Mouse (Mus musculus) adrenal gland, adult 8-10 months (tissue): ENCODE data around the gene Apobr. TPM values are rescaled to one million over a fixed set of nuclear protein-coding genes. Genes with fewer than 3 reads are reported as not detected.

ENCODE experiments used
- DNase-seq: peaks from one replicate; pipeline ENCODE4 v3.0.0; 2022
- total RNA-seq, 4 experiments: library from RNA; stranded (reverse); gene quantifications; 2 replicates each; pipeline ENCODE4 v1.2.4; 2022

Gene Apobr
- 1 to 10 TPM; 1.4 to 4.3 (median 3.3) TPM for total RNA-seq

- no peak for DNase-seq
Observed at GRCm38 (mm10) chr7:126584506-126584977, at the start of gene Apobr. Gene Apobr, plus strand, starts transcription at chr7:126584942.

- no peak for DNase-seq
Observed at GRCm38 (mm10) chr7:126535766-126536165, 49.0 kb upstream of the Apobr start.

- no peak for DNase-seq
Observed at GRCm38 (mm10) chr7:126536466-126536865, 48.3 kb upstream of the Apobr start.

GRCm38 (mm10) chr7:126537820-126538585, 46.7 kb upstream of the Apobr start:
- DNase-seq = no peak

GRCm38 (mm10) chr7:126541661-126542060, 43.1 kb upstream of the Apobr start:
- DNase-seq = no peak

GRCm38 (mm10) chr7:126545631-126546030, 39.1 kb upstream of the Apobr start:
- no peak for DNase-seq

GRCm38 (mm10) chr7:126554796-126555195, 29.9 kb upstream of the Apobr start:
- no peak for DNase-seq

GRCm38 (mm10) chr7:126556635-126557034, 28.1 kb upstream of the Apobr start:
- no peak for DNase-seq

GRCm38 (mm10) chr7:126565693-126566092, 19.0 kb upstream of the Apobr start:
- peak; percentile 40 for DNase-seq

- DNase-seq = peak; percentile 84
Observed at GRCm38 (mm10) chr7:126566094-126566765, 18.5 kb upstream of the Apobr start, which contains the start of gene Eif3c. Gene Eif3c, minus strand, starts transcription at chr7:126566411.

- no peak for DNase-seq
Observed at GRCm38 (mm10) chr7:126576946-126577345, 7.8 kb upstream of the Apobr start.

GRCm38 (mm10) chr7:126579172-126579571, 5.6 kb upstream of the Apobr start:
- DNase-seq = no peak

GRCm38 (mm10) chr7:126581661-126582060, 3.1 kb upstream of the Apobr start:
- DNase-seq = no peak

- DNase-seq = no peak
Observed at GRCm38 (mm10) chr7:126582759-126583158, 2.0 kb upstream of the Apobr start.

- DNase-seq = peak; percentile 83
Observed at GRCm38 (mm10) chr7:126583251-126583709, 1.5 kb upstream of the Apobr start.

- DNase-seq = no peak
Observed at GRCm38 (mm10) chr7:126583761-126584160, 981 bp upstream of the Apobr start.

- no peak for DNase-seq
Observed at GRCm38 (mm10) chr7:126585717-126586116, 975 bp downstream of the Apobr start, which contains the start of gene Cln3. Gene Cln3, minus strand, starts transcription at chr7:126585817.

- no peak for DNase-seq
Observed at GRCm38 (mm10) chr7:126586839-126587238, 2.1 kb downstream of the Apobr start.

- no peak for DNase-seq
Observed at GRCm38 (mm10) chr7:126587779-126588178, 3.0 kb downstream of the Apobr start.

GRCm38 (mm10) chr7:126594862-126595561, 10.3 kb downstream of the Apobr start, which contains the start of gene Il27:
Gene Il27, minus strand, starts transcription at chr7:126594941.
- DNase-seq = no peak

GRCm38 (mm10) chr7:126595890-126596289, 11.1 kb downstream of the Apobr start:
- no peak for DNase-seq

- DNase-seq = no peak
Observed at GRCm38 (mm10) chr7:126596414-126596813, 11.7 kb downstream of the Apobr start.

- no peak for DNase-seq
Observed at GRCm38 (mm10) chr7:126598919-126599318, 14.2 kb downstream of the Apobr start.
